Mouse (Mus musculus): Measurements from ENCODE around the gene Mtcl1. TPM values are rescaled to one million over a fixed set of nuclear protein-coding genes. Genes with fewer than 3 reads are reported as not detected.
"Not testable (repeated sequence)": the region's sequence is repeated elsewhere in the genome, so short reads cannot be mapped to it uniquely, and the experiment has no call there.

Mtcl1 gene
- polyA plus RNA-seq, 1 experiment from 2014 or later, result 47.3 TPM

DNA sequence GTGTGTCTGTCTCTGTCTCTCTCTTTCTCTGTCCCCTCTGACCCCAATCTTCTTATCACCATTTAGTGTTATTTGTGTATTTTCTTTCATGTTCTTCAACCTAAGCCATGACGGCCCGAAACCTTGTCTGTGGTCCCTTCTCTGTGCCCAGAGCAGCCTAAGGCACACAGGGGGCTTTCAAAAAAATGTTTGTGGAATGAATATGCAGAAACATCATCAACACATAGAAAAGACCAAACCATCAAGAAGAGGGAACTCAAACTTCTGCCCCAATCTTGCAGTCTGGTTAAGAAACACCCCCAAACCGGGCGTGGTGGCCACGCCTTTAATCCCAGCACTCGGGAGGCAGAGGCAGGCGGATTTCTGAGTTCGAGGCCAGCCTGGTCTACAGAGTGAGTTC is 9.7 kb downstream of the Mtcl1 start:
- Histone ChIP-seq H3K4me2 (ENCODE audit: low read depth, low read length, severe bottlenecking) (no peak overlapping the region), H3K36me3 (ENCODE audit: control insufficient read depth, insufficient read depth, low read length) (no peaks in the 10 kb centered on the region; the same call in 1 of the 2 replicates), H3K27me3 (ENCODE audit: control insufficient read depth, insufficient read depth, low read length) (no peaks in the 10 kb centered on the region), H3K9ac (ENCODE audit: low read length) (no peak overlapping the region), H3K4me3 (ENCODE audit: low read depth, low read length) (no peak overlapping the region), H3K9me3 (ENCODE audit: control insufficient read depth, low read length) (no peaks in the 10 kb centered on the region), H3K27ac (ENCODE audit: low read depth, low read length) (peak overlapping the region; percentile 77), H3K4me1 (replicated peaks; ENCODE audit: control insufficient read depth, insufficient read depth, low read length) (peaks cover 22% of the 10 kb centered on the region)
- DNase-seq (ENCODE audit: low spot score) (no peak), ATAC-seq (replicated peaks; ENCODE audit: low FRiP score) (no peak)
- WGBS, result 56% methylated on average over 8 of the region's 8 CpGs

DNA sequence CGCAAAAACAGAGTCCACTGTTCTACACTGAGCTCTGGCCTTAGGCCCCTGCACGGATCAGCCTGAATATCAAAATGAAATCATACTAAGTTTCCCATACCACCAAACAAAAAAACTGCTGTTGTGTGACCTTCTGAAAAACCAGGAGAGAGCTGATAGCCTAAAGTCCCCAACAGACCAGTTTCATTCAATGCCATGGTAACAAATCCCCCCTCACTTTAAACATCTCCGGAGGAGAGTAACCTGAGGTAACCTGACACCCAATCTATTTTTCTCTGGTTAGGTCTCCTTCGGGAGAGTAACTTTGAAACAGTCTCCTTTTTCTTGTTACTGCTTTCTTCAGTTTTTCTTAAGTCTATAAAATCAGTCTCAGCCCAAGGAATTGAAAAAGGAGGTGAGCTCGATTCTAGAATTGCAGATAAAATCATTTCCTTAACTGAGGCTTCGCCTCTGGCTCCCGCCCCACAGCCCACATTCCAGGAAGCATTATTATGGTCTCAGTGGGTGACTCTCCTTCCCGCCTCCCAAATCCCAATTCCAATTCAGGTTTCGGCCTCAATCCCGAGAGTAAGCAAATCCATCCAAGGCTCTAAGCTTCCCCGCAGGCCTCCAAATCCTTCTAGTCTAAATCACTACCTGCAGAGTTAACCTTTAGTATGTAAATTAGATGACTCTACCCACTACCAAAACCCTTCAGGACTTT is 10.3 kb downstream of the Mtcl1 start:
- WGBS, result 7% methylated on average over 11 of the region's 11 CpGs
- DNase-seq (ENCODE audit: low spot score) (no peak), ATAC-seq (replicated peaks; ENCODE audit: low FRiP score) (peak; percentile 43; the same call in 1 of the 2 replicates)
- Histone ChIP-seq H3K4me3 (ENCODE audit: low read depth, low read length) (no peak overlapping the region), H3K36me3 (ENCODE audit: control insufficient read depth, insufficient read depth, low read length) (no peaks in the 10 kb centered on the region; the same call in 1 of the 2 replicates), H3K27me3 (ENCODE audit: control insufficient read depth, insufficient read depth, low read length) (no peaks in the 10 kb centered on the region), H3K9me3 (ENCODE audit: control insufficient read depth, low read length) (no peaks in the 10 kb centered on the region), H3K27ac (ENCODE audit: low read depth, low read length) (peak overlapping the region; percentile 77), H3K9ac (ENCODE audit: low read length) (no peak overlapping the region), H3K4me2 (ENCODE audit: low read depth, low read length, severe bottlenecking) (no peak overlapping the region), H3K4me1 (replicated peaks; ENCODE audit: control insufficient read depth, insufficient read depth, low read length) (peaks cover 22% of the 10 kb centered on the region)

DNA sequence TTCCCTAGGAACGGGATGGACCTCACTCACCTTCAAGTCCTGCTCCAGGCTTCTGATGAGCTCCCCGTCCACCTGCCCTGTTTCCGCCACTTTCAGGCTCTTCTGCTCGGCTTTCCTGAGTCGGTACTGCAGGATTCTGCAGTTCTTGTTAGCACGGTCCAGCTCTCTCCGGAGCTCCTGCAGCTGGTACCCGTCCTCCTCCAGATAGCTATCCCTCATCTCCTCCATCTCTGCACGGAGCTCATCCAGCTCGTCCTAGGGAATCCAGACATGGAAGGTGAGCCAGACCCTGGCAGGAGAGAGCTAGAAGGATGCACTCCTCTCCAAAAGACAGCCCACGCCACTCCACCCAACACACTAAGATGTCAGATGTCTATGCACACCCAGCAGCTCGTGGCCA is 11.4 kb downstream of the Mtcl1 start:
- H3K27ac ChIP-seq (ENCODE audit: low read depth, low read length), result peak overlapping the region; percentile 57
- 76% methylated on average over 12 of the region's 12 CpGs for WGBS
- peaks cover 18% of the 10 kb centered on the region for H3K4me1 ChIP-seq (replicated peaks; ENCODE audit: control insufficient read depth, insufficient read depth, low read length)
- DNase-seq (ENCODE audit: low spot score), result no peak
- no peak overlapping the region for H3K9ac ChIP-seq (ENCODE audit: low read length)
- no peaks in the 10 kb centered on the region for H3K27me3 ChIP-seq (ENCODE audit: control insufficient read depth, insufficient read depth, low read length)
- H3K4me3 ChIP-seq (ENCODE audit: low read depth, low read length), result no peak overlapping the region
- ATAC-seq (replicated peaks; ENCODE audit: low FRiP score), result no peak
- H3K36me3 ChIP-seq (ENCODE audit: control insufficient read depth, insufficient read depth, low read length), result no peaks in the 10 kb centered on the region; the same call in 1 of the 2 replicates
- H3K4me2 ChIP-seq (ENCODE audit: low read depth, low read length, severe bottlenecking), result no peak overlapping the region
- no peaks in the 10 kb centered on the region for H3K9me3 ChIP-seq (ENCODE audit: control insufficient read depth, low read length)

DNA sequence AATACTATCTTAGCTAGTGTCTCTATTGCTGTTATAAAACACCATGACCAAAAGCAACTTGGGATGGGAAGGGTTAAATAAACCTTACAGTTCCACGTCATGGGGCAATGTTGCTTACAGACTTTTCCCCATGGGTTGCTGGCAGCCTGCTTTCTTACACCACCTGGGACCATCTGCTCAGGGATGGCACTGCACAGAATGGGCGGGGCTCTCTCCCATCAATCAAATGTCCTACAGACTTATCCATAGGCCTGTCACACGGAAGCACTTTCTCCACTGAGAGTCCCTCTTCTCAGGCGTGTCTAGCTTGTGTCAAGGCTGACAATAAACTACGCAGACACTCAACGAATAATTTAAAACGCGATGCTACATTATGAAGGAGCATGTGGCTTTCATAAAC is 12.7 kb downstream of the Mtcl1 start:
- Histone ChIP-seq H3K4me1 (replicated peaks; ENCODE audit: control insufficient read depth, insufficient read depth, low read length) (peaks cover 18% of the 10 kb centered on the region), H3K4me2 (ENCODE audit: low read depth, low read length, severe bottlenecking) (no peak overlapping the region), H3K36me3 (ENCODE audit: control insufficient read depth, insufficient read depth, low read length) (no peaks in the 10 kb centered on the region; the same call in 1 of the 2 replicates), H3K9me3 (ENCODE audit: control insufficient read depth, low read length) (no peaks in the 10 kb centered on the region), H3K4me3 (ENCODE audit: low read depth, low read length) (no peak overlapping the region), H3K9ac (ENCODE audit: low read length) (no peak overlapping the region), H3K27ac (ENCODE audit: low read depth, low read length) (no peak overlapping the region), H3K27me3 (ENCODE audit: control insufficient read depth, insufficient read depth, low read length) (no peaks in the 10 kb centered on the region)
- ATAC-seq (replicated peaks; ENCODE audit: low FRiP score), result no peak
- WGBS, result 85% methylated on average over 8 of the region's 8 CpGs
- DNase-seq (ENCODE audit: low spot score), result no peak

DNA sequence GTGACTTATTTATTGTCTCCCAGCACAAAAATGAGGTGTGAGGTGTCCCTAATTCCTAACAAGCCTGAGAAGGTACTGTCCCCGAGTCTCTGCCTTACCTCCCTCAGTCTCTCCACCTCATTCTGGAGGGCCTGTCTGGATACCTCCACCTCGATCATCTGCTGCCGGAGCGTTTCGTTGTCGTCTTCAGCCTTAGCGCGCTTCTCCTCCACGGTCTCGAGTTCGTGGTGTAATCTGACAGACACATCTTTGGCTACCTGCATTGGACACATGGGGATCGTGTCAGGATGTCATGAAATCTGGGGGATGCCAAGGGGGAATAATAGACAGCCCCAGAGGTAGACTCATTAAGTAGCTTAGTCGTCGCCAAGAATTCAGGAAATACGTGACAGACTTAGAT is 13.6 kb downstream of the Mtcl1 start:
- 87% methylated on average over 15 of the region's 15 CpGs for WGBS
- no peak overlapping the region for H3K4me3 ChIP-seq (ENCODE audit: low read depth, low read length)
- no peak overlapping the region for H3K27ac ChIP-seq (ENCODE audit: low read depth, low read length)
- H3K4me2 ChIP-seq (ENCODE audit: low read depth, low read length, severe bottlenecking), result no peak overlapping the region
- DNase-seq (ENCODE audit: low spot score) (no peak), ATAC-seq (replicated peaks; ENCODE audit: low FRiP score) (no peak)
- H3K4me1 ChIP-seq (replicated peaks; ENCODE audit: control insufficient read depth, insufficient read depth, low read length), result peaks cover 13% of the 10 kb centered on the region
- H3K9me3 ChIP-seq (ENCODE audit: control insufficient read depth, low read length), result no peaks in the 10 kb centered on the region
- H3K9ac ChIP-seq (ENCODE audit: low read length), result no peak overlapping the region
- no peaks in the 10 kb centered on the region; the same call in 1 of the 2 replicates for H3K36me3 ChIP-seq (ENCODE audit: control insufficient read depth, insufficient read depth, low read length)
- H3K27me3 ChIP-seq (ENCODE audit: control insufficient read depth, insufficient read depth, low read length), result no peaks in the 10 kb centered on the region

DNA sequence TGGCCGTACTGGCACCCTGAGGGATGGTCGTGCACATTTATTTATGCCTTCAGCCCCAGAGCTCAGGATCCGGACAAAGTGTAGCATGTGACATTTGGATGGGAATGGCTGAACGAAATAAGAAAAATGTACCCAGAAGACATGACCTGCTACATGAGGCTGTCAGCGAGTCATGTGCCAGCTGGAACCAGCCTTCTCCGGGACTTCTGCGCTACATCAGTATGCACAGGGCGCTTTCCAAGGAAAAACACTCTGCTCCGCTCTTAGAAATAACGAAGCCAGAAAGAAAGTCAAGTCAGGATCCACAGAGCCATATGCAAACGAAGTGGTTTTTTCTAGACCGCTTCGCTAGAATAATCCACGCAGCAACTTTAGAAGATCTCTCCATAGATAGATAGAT is 14.5 kb downstream of the Mtcl1 start:
- Histone ChIP-seq H3K36me3 (ENCODE audit: control insufficient read depth, insufficient read depth, low read length) (no peaks in the 10 kb centered on the region; the same call in 1 of the 2 replicates), H3K27ac (ENCODE audit: low read depth, low read length) (no peak overlapping the region), H3K27me3 (ENCODE audit: control insufficient read depth, insufficient read depth, low read length) (no peaks in the 10 kb centered on the region), H3K4me3 (ENCODE audit: low read depth, low read length) (no peak overlapping the region), H3K4me1 (replicated peaks; ENCODE audit: control insufficient read depth, insufficient read depth, low read length) (peaks cover 10% of the 10 kb centered on the region), H3K4me2 (ENCODE audit: low read depth, low read length, severe bottlenecking) (no peak overlapping the region), H3K9me3 (ENCODE audit: control insufficient read depth, low read length) (no peaks in the 10 kb centered on the region), H3K9ac (ENCODE audit: low read length) (no peak overlapping the region)
- DNase-seq (ENCODE audit: low spot score), result no peak
- no peak for ATAC-seq (replicated peaks; ENCODE audit: low FRiP score)
- 92% methylated on average over 14 of the region's 14 CpGs for WGBS

DNA sequence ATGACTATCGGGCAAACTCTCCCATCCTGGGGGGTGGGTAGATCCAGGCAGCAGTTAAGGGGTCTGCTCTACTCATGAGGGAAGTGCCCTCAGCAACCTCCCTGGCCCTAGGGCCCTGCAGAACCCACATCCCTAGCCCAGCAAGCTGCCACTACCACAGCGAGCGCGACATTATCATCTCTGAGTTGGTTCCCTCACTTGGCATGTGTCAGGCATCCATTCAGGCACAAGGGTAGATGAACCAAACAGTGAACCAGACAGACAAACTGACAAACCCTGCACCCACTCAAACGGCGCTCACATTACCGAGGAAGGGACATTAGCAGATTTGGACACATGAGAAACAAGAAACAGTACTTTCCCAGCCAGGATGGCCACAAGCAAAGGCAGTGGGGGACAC is 15.0 kb downstream of the Mtcl1 start:
- H3K36me3 ChIP-seq (ENCODE audit: control insufficient read depth, insufficient read depth, low read length), result no peaks in the 10 kb centered on the region; the same call in 1 of the 2 replicates
- no peak overlapping the region for H3K4me2 ChIP-seq (ENCODE audit: low read depth, low read length, severe bottlenecking)
- H3K4me1 ChIP-seq (replicated peaks; ENCODE audit: control insufficient read depth, insufficient read depth, low read length), result peaks cover 10% of the 10 kb centered on the region
- H3K27me3 ChIP-seq (ENCODE audit: control insufficient read depth, insufficient read depth, low read length), result no peaks in the 10 kb centered on the region
- WGBS, result 88% methylated on average over 7 of the region's 7 CpGs
- DNase-seq (ENCODE audit: low spot score) (no peak), ATAC-seq (replicated peaks; ENCODE audit: low FRiP score) (no peak)
- H3K4me3 ChIP-seq (ENCODE audit: low read depth, low read length), result no peak overlapping the region
- H3K27ac ChIP-seq (ENCODE audit: low read depth, low read length), result no peak overlapping the region
- H3K9ac ChIP-seq (ENCODE audit: low read length), result no peak overlapping the region
- H3K9me3 ChIP-seq (ENCODE audit: control insufficient read depth, low read length), result no peaks in the 10 kb centered on the region

DNA sequence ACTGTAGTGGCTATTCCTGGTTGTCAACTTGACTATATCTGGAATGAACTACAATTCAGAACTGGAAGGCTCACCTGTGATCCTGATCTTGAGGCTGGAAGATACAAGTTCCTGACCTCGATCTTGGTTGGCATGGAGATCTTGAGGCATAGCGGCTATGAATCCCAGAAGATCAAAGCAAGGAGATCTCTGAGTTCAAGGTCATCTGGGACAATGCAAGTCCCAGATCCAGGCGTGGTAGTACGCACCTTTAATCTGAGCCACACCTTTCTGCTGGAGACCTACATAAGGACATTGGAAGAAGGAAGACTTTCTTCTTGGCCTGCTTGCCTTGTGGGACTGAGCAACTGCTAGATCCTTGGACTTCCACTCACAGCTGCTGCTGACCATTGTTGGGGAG is 24.9 kb downstream of the Mtcl1 start:
- not testable (repeated sequence) for DNase-seq (ENCODE audit: low spot score); H3K27ac ChIP-seq (ENCODE audit: low read depth, low read length); H3K9me3 ChIP-seq (ENCODE audit: control insufficient read depth, low read length); H3K9ac ChIP-seq (ENCODE audit: low read length); H3K4me2 ChIP-seq (ENCODE audit: low read depth, low read length, severe bottlenecking); H3K27me3 ChIP-seq (ENCODE audit: control insufficient read depth, insufficient read depth, low read length); ATAC-seq (replicated peaks; ENCODE audit: low FRiP score); H3K4me1 ChIP-seq (replicated peaks; ENCODE audit: control insufficient read depth, insufficient read depth, low read length); H3K4me3 ChIP-seq (ENCODE audit: low read depth, low read length); H3K36me3 ChIP-seq (ENCODE audit: control insufficient read depth, insufficient read depth, low read length)
- 96% methylated on average over 4 of the region's 4 CpGs for WGBS

DNA sequence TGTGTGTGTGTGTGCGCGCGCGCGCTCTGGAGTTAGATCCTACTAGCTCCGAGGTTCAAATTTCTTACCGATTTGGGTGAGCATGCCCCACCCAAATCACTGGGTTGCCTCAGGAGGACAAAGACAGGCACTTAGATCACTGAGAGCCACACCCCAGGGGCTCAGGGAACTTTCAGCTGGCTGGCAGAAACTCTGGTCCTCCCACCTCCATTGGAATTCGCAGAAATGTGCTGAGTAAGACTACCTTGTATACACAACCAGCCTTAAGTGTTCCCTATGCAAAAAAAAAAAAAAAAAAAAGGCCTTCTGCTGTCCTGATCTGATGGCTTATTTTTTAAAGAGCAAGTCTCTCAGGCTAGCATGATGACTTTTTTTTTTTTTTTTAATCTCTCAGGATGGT is 30.1 kb downstream of the Mtcl1 start:
- no peak overlapping the region for H3K9ac ChIP-seq (ENCODE audit: low read length)
- ATAC-seq (replicated peaks; ENCODE audit: low FRiP score), result no peak
- no peaks in the 10 kb centered on the region; the same call in 1 of the 2 replicates for H3K27me3 ChIP-seq (ENCODE audit: control insufficient read depth, insufficient read depth, low read length)
- H3K4me3 ChIP-seq (ENCODE audit: low read depth, low read length), result no peak overlapping the region
- WGBS, result 60% methylated on average over 8 of the region's 8 CpGs
- no peaks in the 10 kb centered on the region for H3K9me3 ChIP-seq (ENCODE audit: control insufficient read depth, low read length)
- peaks cover 17% of the 10 kb centered on the region for H3K4me1 ChIP-seq (replicated peaks; ENCODE audit: control insufficient read depth, insufficient read depth, low read length)
- H3K4me2 ChIP-seq (ENCODE audit: low read depth, low read length, severe bottlenecking), result no peak overlapping the region
- H3K27ac ChIP-seq (ENCODE audit: low read depth, low read length), result no peak overlapping the region
- H3K36me3 ChIP-seq (ENCODE audit: control insufficient read depth, insufficient read depth, low read length), result peaks cover 1% of the 10 kb centered on the region; the same call in 1 of the 2 replicates
- no peak for DNase-seq (ENCODE audit: low spot score)

Data from forebrain, embryonic 11.5 days (tissue).